Mouse (Mus musculus) heart, embryonic 14.5 days (tissue): ENCODE data around the gene Sept9. TPM values are rescaled to one million over a fixed set of nuclear protein-coding genes. Genes with fewer than 3 reads are reported as not detected.
A peak's percentile ranks its signal among the peaks of the same experiment; 100 is the strongest.

ENCODE experiments used
- ATAC-seq: fragments of 200-750 bp; cut with Nextera tagmentation; 2 replicates; pipeline ENCODE4 v1.8.0; 2017; ENCODE audit warnings: low read depth, moderate TSS enrichment; ENCODE audit not compliant: insufficient number of reproducible peaks, insufficient read depth, low FRiP score
- H3K27ac ChIP-seq, 2 experiments: fragments of 200-500 bp in 1 of 2; fragments of 300-500 bp in 1 of 2; sonication (generic) in 1 of 2; replicated peaks in 1 of 2; 2 replicates each; pipeline ENCODE4 v1.5.1; 2012 to 2014; ENCODE audit warnings: low read depth in 2 of 2, low read length in 2 of 2, control low read depth in 1 of 2, mild to moderate bottlenecking in 1 of 2, mixed read lengths in 1 of 2; ENCODE audit not compliant: control insufficient read depth in 1 of 2, insufficient read depth in 1 of 2
- H3K27me3 ChIP-seq: fragments of 300-500 bp; sonication (generic); 2 replicates; pipeline ENCODE4 v1.6.1; 2014; ENCODE audit warnings: mild to moderate bottlenecking, low read length, control low read depth; ENCODE audit not compliant: control insufficient read depth, insufficient read depth
- H3K36me3 ChIP-seq: fragments of 300-500 bp; sonication (generic); 2 replicates; pipeline ENCODE4 v1.6.1; 2014; ENCODE audit warnings: mild to moderate bottlenecking, control low read depth, low read length, mixed read lengths; ENCODE audit not compliant: control insufficient read depth, insufficient read depth
- H3K4me1 ChIP-seq, 2 experiments: fragments of 200-500 bp in 1 of 2; fragments of 300-500 bp in 1 of 2; sonication (generic) in 1 of 2; 2 replicates each; pipeline ENCODE4 v1.6.1; 2012 to 2014; ENCODE audit warnings: low read length in 2 of 2, control low read depth in 1 of 2, mixed read lengths in 1 of 2; ENCODE audit not compliant: control insufficient read depth in 2 of 2, insufficient read depth in 2 of 2
- H3K4me2 ChIP-seq: fragments of 300-500 bp; sonication (generic); 2 replicates; pipeline ENCODE4 v1.6.1; 2014; ENCODE audit warnings: mild to moderate bottlenecking, low read length
- H3K4me3 ChIP-seq, 2 experiments: fragments of 200-500 bp in 1 of 2; fragments of 300-500 bp in 1 of 2; sonication (generic) in 1 of 2; 2 replicates each; pipeline ENCODE4 v1.5.1; 2012 to 2014; ENCODE audit warnings: low read length in 2 of 2, mild to moderate bottlenecking in 2 of 2, control low read depth in 1 of 2, low read depth in 1 of 2, moderate library complexity in 1 of 2; ENCODE audit not compliant: control insufficient read depth in 1 of 2, insufficient read depth in 1 of 2
- H3K9ac ChIP-seq: fragments of 300-500 bp; sonication (generic); 2 replicates; pipeline ENCODE4 v1.6.1; 2014; ENCODE audit warnings: mild to moderate bottlenecking, low read length
- H3K9me3 ChIP-seq: fragments of 300-500 bp; sonication (generic); 2 replicates; pipeline ENCODE4 v1.6.1; 2016; ENCODE audit warnings: low read length, control low read depth; ENCODE audit not compliant: control insufficient read depth
- WGBS: fragments of 180-500 bp; shearing (Covaris S2); extraction: QIAGEN DNeasy Blood & Tissue Kit; methylation state at CpG from one replicate; pipeline ENCODE4 v1.1.7; 2014; 5-methylcytosine and 5-hydroxymethylcytosine counted together
- polyA plus RNA-seq: library from polyadenylated mRNA; unstranded; fragments of >200 nt; fragmentation: Nextera tagmentation; extraction: Ambion mirVana; gene quantifications from 2 replicates; pipeline ENCODE4 v1.2.1, GENCODE M21; 2014

Gene Sept9
- polyA plus RNA-seq, 1 experiment from 2014 or later: 51.8 TPM

DNA sequence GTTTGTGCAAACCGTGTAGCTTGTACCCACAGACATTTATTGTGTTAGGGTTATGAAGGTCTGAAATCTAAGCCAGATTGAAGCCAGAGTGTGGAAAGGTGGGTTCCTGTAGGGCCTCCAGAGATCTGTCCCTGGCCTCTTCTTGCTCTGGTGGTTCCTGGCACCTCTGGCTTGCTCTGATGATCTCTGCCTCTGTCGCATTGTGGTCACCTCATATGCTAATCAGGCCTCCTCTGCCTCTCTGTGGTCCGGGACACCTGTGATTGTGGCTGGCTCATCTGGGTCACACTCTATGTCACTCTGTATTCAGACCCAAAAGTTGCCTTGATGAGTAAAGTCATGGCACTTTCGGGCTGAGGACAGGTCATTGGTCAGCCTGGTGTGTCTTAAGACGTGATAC lies 128.2 kb downstream of the Sept9 start:
- H3K9ac ChIP-seq: no peak overlapping the region
- no peaks in the 10 kb centered on the region for H3K36me3 ChIP-seq
- no peaks in the 10 kb centered on the region for H3K27me3 ChIP-seq
- no peak overlapping the region for H3K4me2 ChIP-seq
- H3K27ac ChIP-seq: no peak overlapping the region
- 85% methylated on average over 5 of the region's 5 CpGs for WGBS
- no peak overlapping the region for H3K4me3 ChIP-seq
- no peak for ATAC-seq
- no peaks in the 10 kb centered on the region for H3K9me3 ChIP-seq
- peaks cover 50 to 56% of the 10 kb centered on the region in 2 experiments for H3K4me1 ChIP-seq

DNA sequence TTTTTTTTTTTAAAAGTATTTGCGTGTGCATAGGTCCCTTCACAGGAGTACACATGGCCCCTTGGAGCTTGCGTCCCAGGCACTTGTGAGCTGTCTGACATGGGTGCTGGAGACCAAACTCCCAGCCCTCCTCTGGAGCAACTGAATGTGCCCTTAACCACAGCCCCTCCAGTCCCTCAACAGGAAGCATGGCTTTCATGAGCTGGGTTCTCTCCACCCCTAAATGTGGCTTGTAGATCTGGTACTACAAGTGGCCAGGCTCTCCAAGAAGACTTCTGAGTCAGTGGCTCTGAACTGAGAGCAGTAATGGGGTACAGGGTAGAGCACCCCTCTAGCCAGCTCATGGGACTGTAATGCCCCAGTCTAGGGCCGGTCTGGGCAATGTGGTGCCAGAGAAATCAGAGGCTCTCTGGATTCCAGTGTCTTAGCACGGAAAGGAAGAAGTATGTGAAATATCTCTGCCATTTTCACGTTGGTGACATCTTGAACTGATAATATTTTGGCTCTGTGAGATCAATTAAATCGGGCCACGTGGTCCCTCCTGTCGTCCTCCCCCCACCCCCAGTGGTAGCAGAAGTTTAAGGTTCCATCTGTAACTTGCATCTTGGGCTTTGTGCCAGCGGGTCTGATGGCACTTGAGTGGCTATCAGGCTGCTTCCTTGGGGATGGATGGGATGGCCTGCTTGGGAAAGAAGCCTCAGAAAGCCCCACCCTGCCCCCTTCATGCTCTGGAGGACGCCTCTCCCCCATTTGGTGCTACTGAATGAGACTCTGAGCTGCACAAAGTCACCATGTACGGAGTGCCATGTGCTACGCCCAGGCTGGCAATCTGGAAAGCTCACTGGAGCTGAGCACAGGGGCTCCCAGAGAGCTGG lies 130.9 kb downstream of the Sept9 start:
- H3K4me2 ChIP-seq: no peak overlapping the region
- H3K9ac ChIP-seq: no peak overlapping the region
- no peaks in the 10 kb centered on the region for H3K9me3 ChIP-seq
- H3K36me3 ChIP-seq: no peaks in the 10 kb centered on the region
- no peaks in the 10 kb centered on the region for H3K27me3 ChIP-seq
- 0 out of 4 replicates have a peak overlapping the region, but pooled peaks of 1 of the 2 experiments have one; percentile 12 for H3K27ac ChIP-seq
- 63% methylated on average over 12 of the region's 12 CpGs for WGBS
- no peak overlapping the region for H3K4me3 ChIP-seq
- H3K4me1 ChIP-seq: peaks cover 54 to 61% of the 10 kb centered on the region in 2 experiments
- no peak for ATAC-seq

GRCm38 (mm10) chr11:117330951-117331254 lies 131.4 kb downstream of the Sept9 start:
- Histone ChIP-seq H3K9me3 (no peaks in the 10 kb centered on the region), H3K36me3 (no peaks in the 10 kb centered on the region), H3K27ac (0 out of 4 replicates have a peak overlapping the region, but pooled peaks have one; percentile 4 to 72), H3K4me2 (no peak overlapping the region), H3K4me1 (peaks cover 50 to 63% of the 10 kb centered on the region in 2 experiments), H3K4me3 (no peak overlapping the region), H3K27me3 (no peaks in the 10 kb centered on the region), H3K9ac (no peak overlapping the region)
- ATAC-seq: no peak
- WGBS: 17% methylated on average over 7 of the region's 7 CpGs

DNA sequence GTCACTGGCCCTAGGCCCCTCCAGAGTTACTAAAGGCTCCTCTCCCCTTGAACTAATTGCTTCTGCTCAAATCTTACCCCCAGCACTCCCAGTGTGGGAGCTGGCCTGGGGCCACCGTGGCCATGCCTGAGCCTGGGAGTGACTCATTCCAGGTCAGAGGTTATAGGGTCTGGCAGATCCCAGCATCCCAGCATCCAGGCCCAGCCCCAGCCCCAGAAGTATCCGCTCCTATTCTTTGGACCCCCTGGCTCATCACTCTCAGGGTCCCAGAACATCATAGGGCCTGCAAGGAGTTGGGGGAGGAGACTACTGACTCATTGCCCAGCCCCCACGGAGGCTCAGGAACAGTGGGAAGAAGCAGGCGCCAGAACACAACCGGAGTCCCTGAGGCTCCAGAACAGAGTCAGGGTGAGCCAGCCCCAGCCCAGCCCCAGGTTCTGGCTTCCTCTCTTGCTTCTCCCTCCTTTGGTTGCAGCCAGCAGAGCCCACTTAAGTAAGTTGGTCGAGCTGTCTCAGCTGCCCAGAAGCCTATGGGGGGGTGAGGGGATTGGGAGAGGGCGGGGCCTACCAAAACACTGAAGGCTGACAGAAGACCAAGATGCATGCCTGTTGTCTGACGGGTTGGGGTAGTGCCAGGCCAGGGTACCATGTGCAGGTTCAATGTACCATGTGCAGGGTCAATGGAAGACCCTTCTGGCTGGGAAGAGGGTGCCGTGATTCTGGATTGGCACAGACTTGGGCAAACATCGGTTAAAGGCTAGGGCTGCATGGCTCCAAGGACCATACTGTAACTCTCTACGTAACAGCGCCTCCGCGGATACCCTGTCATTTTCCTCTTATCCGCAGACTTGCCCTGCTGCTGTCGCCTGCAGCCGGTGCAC lies 132.1 kb downstream of the Sept9 start:
- WGBS: 6% methylated on average over 17 of the region's 17 CpGs
- peak overlapping the region; percentile 66 for H3K9ac ChIP-seq
- H3K4me3 ChIP-seq: peak overlapping the region; percentile 48 to 58
- peak overlapping the region; percentile 66 for H3K4me2 ChIP-seq
- H3K27ac ChIP-seq: peak overlapping the region; percentile 13 to 72
- no peaks in the 10 kb centered on the region for H3K27me3 ChIP-seq
- no peak; the same call in 1 of the 2 replicates for ATAC-seq
- H3K9me3 ChIP-seq: no peaks in the 10 kb centered on the region
- H3K36me3 ChIP-seq: no peaks in the 10 kb centered on the region
- peaks cover 52 to 60% of the 10 kb centered on the region in 2 experiments for H3K4me1 ChIP-seq

DNA sequence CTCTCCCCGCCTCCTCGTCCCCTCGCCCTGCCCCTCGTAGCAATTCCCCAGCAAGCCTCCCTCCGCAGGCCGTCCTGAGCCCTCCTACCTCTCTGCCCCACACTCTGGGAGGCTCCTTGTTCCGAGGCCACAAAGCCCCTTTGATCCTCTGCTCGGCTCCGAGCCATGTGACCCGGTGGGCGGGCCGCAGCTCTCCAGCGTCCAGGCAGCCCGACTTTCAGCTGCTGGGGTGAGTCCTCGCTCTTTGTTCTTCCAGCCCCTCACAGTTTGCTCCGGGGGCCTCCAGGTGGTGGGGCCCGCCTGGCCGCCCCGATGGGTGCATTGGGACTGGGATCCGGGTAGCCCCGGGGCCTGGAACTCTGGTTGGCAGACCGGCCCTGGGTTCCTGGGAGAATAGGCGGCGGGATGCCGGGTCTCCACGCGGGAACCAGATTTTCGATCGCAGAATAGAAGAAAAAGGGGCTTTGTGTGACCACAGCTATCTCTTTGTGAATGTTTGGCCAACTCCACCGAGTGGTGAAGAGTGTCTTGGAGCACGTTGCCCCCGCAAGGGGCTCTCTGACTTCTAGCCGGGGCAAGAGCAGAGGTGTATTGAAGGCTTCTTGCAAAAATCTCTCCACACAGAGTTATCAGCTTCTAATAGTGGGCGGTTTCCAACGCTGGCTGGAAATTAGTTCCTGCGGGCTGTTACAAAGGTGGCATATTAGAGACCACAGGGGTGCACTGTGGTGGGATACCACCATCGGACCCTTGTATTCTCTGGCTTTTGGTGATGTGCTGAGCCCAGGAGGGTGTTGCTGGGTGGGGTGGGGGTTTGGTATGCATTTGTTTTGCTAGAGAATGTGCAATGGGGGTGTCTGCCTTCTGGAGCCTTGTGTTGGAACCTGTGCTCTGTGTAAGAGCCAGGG lies 133.0 kb downstream of the Sept9 start:
- Histone ChIP-seq H3K4me3 (peak overlapping the region; percentile 48 to 58), H3K27ac (peak overlapping the region; percentile 56 to 72), H3K36me3 (no peaks in the 10 kb centered on the region), H3K9me3 (no peaks in the 10 kb centered on the region), H3K27me3 (no peaks in the 10 kb centered on the region), H3K9ac (peak overlapping the region; percentile 66), H3K4me1 (peaks cover 45 to 59% of the 10 kb centered on the region in 2 experiments), H3K4me2 (peak overlapping the region; percentile 66)
- peak; percentile 64 for ATAC-seq
- WGBS: under 1% methylated on average over 36 of the region's 37 CpGs

- Histone ChIP-seq H3K36me3 (no peaks in the 10 kb centered on the region), H3K9me3 (no peaks in the 10 kb centered on the region), H3K9ac (peak overlapping the region; percentile 66), H3K4me2 (peak overlapping the region; percentile 66), H3K27me3 (no peaks in the 10 kb centered on the region), H3K27ac (peak overlapping the region; percentile 56 to 72), H3K4me1 (peaks cover 51 to 66% of the 10 kb centered on the region in 2 experiments), H3K4me3 (peak overlapping the region; percentile 48 to 58)
- no peak for ATAC-seq
- WGBS: 33% methylated on average over 13 of the region's 13 CpGs
Observed at GRCm38 (mm10) chr11:117333150-117333715, 133.8 kb downstream of the Sept9 start.
